Mouse (Mus musculus) spleen, adult 2 months (tissue): ENCODE measurements around the gene Slc16a3.

Source experiments
- CTCF ChIP-seq: fragments of 200-500 bp; IDR thresholded peaks from 2 replicates; pipeline ENCODE4 v1.5.1; 2011; ENCODE audit warnings: mild to moderate bottlenecking, inconsistent platforms; ENCODE audit not compliant: insufficient read depth, insufficient read length, insufficient replicate concordance; ENCODE audit errors: extremely low read depth
- POLR2A ChIP-seq: fragments of 200-500 bp; IDR thresholded peaks from 2 replicates; pipeline ENCODE4 v1.6.1; 2011; ENCODE audit warnings: low read depth, low read length, inconsistent platforms

DNA sequence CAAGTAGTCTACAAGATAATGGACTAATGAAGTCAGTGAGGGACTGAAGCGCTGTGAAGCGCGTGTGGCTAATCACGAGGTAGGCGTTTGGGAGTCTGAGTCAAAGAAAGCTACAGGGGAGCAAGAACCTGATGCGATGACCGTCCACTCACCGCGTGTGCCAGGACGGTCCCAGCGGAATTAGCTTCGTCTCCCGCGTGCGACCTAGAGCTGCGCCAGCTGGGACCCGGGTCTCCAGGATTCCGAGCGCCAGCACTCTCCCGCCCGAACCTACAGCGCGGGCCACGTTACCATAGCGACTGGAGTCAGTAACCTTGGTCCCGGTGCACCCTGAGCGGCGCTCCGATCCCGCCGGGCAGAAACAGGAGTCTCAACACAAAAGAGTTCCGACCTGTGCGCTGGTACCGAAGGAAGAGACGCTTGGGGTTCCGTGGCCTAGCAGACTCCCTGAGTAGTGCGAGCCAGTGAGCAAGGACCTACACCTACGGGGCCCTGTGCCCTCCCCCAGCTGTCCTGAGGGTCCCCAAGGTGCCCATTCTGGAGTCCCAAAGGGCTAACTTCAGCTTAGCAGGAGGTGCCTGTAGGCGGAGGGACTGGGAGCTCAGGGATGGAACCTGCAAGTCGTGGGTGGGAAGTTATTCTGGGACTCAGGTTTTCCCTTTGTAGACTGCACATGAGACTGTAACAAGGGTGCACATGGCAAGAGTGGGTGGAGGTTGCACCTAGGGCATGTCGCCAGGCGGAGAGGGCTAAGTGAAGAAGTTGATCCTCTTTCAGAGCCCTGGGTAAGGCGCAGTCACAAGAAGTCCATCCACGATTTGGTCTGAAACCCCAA lies 15.5 kb upstream of the Slc16a3 start, which contains the start of gene Ccdc57:
- TF ChIP-seq CTCF (no peak), POLR2A (no peak)
